Mouse (Mus musculus): Measurements from ENCODE around the gene Arhgdib.

The Arhgdib gene

DNA sequence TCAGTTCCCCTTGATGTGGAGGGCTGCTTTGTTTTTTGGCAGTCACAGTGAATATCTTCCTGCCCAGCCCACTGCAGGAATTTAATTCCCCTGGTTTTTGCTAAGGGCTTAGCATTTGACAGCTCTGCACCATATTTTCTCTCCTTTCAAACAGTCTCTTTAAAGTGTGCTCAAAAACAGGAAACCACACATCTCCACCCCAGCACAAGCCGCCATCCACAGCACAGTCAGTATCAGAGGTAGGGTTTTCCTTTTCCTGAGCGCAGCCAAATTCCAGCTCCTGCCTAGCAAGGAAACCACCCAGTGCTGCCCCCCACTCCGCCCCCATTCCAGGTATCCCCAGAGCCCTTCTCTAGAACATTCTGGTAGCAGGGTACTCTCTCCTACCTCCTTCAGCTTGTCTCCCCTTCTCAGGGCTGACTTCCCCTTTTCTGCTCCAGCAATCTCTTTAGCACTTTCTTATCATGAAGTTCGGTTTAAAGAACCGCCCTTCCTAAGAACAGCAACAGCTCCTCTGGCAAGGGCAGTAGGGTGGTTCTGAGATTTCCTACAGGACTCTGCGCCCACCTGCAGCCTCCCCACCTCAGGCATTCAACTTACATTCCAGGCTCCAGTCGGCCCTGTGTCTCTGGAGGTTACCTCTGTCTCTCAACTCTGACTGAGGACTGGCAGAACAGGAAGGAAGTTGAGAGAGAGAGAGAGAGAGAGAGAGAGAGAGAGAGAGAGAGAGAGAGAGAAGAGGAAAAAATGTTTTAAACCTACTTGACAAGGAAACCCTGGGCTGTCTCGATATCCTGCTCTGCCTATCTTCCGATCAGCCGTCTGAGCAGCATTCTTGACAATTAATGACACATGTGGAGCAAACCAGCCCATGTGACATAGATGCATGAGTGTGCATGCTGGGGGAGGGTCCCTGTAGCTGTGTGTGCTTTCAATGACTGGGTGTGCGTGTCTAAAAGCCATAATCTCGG, at the start of gene Arhgdib:
Gene Arhgdib (minus strand): TSS at position 849 of the 971 bp plus-strand sequence.
- DNase-seq (ENCODE audit: low read depth, low spot score) = peak; percentile 26

DNA sequence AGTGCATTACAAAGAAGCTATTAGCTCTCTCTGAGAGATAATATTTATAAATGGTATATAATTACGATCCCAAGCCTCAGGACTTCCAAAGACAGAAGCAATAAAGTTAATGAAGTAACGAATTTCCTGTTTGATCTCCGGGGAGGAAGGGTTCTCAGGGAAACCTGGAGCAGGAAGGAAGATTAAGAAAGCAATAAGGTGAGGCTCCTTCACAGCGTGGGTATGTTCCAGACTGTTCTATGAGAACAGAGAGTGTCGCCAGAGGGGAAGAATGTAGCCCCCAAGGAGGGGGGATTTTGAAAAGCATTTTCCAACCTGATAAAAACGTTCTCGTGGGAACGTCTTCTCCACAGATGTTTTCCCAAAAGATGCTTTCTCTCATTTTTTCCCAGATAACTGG, 48.9 kb upstream of the Arhgdib start:
- DNase-seq (ENCODE audit: low read depth, low spot score) = no peak

DNA sequence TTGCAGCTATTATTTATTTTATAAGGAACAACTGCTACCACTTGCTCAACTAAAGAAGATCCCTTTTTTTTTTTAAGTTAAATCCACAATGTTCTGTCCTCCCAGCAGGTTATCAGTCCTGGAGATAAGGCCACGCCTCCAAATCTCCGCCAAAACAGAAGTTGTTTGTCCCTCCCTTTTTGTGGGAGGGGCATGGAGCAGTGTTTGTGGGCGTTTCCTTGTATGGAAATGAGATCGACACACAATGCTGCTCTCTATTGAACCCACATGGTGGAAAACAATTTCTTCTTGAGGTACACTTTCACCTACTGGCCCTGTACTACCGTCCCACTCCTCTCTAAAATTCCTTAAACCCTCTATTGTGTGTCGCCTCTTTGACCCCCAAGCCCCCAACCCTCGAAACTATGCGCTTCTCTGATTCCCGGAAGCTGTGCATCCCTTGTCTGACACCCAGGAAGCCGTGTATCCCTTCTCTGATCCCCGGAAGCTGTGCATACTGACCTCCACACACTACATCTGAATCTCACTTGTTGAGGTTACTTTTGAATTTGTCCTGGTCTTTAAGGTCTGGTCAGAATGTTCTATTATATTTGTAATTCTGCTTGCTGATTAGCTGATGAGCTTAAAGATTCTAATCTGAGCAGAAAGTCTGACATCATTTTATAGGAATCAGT, 48.3 kb upstream of the Arhgdib start:
- peak; percentile 90 for DNase-seq (ENCODE audit: low read depth, low spot score)

DNA sequence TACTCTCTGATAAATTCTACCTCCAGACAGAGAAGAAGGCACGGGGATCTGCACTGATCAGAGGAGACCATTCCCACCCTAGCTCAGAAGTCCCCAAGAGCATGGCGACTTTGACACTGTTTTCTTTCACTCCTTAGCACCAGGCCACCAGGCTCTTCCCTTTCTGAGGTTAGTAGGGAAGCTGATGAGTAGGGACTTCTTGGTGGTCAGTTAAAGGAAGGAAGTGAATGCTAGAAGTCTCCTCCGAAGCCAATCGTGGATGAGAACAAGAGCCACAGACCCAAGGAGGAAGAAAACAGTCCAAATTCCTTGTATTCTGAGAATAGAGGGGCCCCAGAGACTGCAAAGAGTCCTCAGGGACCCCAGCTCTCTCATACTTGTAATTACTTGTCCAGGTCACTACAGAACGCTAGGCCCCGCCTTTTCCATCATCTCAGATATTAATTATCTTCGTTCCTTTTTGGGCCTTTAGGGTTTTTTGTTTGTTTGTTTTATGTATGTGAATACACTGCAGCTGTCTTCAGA, 46.9 kb upstream of the Arhgdib start:
- no peak for DNase-seq (ENCODE audit: low read depth, low spot score)

DNA sequence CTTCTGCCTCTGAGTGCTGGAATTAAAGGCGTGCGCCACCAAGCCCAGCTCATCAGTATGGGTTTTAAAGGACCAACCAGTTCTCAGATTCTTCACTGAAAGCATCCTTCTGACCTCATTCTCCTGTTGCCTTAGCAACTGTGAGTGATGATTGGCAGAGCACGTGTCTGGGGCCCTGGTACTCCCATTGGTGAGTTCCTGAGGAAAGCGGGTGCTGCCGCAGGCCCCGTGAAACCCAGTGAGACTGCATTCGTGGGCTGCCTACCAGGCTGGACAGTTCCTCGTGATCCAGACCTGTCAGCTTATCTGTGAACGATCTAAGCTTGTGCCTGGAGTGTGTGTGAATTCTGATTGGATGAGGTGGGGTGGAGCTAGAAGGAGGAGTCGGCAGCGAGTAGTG, 45.0 kb upstream of the Arhgdib start:
- DNase-seq (ENCODE audit: low read depth, low spot score) = peak; percentile 57

DNA sequence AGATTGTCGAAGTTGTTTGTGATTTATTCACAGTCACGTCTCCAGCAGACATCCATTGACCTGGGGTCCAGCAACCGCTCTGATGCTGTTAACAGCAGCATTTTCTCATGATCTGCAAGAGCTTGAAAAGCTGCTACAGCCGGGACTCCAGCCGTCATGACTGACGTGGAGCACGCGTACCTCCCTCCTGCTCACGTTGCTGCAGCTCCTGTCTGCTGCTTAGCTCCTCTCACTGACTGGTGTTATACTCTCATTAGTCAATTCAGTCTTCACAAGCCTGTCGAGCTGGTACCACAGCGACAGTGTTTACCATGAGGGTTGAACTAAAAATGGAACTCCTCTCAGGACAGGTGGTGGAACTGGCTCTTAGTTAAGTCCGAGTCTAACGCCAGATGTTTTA, 44.3 kb upstream of the Arhgdib start:
- no peak for DNase-seq (ENCODE audit: low read depth, low spot score)

DNA sequence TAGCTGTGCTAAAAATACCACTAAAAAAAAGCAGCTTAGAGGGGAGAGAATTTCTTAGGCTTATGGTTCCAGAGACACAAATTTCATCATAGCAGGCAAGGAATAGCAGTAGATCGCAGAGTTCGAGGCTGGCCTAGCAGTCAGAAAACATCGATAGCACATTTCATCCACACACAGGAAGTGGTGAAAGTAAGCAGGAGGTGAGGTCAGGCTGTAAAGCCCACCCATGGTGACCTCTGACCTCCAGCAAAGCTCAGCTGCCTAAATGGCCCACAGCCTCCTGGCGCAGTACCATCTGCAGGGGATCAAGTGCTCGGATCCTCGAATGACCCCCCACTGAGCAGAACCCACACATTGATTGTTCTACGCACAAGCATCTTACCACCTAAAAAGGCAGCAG, 41.5 kb upstream of the Arhgdib start:
- DNase-seq (ENCODE audit: low read depth, low spot score) = peak; percentile 74

DNA sequence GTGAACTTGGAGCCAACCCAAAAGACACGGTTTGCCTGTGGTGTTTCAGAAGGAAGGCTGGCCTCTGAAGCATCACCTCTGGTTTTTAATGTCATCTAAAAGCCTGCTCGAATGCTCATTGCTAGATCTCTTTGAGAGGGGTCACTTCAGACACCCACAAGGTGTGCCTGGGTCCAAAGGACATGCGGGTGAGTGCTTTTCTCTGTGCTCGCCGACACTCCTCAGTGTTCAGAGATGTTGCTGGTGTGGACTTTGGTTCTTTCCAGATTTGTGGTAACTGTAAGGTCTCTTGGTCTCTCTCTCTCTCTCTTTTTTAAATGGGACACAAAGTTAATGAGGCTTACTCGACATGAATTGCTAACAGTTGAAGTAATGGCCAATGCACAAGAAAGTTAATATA, 40.9 kb upstream of the Arhgdib start:
- DNase-seq (ENCODE audit: low read depth, low spot score) = no peak

DNA sequence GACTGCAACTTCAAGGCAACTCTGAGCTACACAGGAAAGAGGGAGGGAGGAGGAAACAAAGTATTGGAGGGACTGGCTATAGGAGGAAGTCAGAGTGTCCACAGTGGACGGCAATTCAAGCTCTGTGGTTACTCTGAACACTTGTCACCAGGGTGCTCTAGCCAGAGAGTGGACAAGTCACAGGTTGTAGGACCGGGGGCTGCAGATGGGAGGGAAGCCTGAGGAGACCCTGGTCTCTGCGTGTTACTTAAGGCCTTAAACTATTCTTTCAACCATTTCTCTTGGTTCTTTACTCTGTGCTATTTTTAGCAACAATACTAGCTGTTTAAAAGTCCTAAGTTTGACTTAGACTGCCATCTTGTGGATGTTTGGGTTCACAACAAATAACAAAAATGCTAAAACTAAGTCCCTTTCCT, 38.6 kb upstream of the Arhgdib start:
- peak; percentile 57 for DNase-seq (ENCODE audit: low read depth, low spot score)

DNA sequence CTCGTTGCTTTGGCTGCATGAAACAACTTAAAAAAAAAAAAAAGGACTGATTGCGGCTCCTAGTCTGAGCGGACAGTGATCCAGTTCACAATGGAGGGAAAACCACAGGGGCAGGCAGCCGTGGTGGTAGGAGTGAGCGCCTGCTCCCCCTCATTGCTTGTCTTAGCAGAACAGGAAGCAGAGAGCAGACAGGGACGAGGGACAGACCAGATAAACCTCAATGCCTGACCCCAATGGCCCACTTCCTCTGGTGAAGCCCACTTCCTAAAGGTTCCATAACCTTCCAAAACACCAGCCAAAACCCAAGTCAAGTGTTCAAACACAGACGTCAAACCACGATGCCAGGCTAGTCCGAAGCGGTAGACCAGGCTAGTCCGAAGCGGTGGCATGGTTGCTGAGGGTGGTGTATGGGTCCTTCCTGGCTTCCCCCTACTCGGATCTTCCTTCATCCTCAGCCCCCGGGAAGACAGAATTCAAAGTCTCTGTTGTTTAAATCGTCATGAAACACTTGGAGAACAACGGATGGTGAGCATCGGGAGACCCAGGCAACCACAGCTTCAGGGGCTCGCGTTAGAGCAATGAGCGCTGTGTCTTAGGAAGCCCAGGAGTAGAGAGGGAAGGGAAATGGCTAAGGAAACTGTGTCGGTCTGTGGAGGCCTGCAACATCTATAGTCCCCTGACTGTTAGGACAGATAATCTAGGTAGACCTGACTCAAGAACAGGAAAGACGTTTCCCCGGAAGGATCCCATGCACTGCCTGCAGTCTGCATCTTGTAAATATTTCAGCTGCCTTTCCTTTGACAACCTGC, 37.8 kb upstream of the Arhgdib start:
- no peak for DNase-seq (ENCODE audit: low read depth, low spot score)

DNA sequence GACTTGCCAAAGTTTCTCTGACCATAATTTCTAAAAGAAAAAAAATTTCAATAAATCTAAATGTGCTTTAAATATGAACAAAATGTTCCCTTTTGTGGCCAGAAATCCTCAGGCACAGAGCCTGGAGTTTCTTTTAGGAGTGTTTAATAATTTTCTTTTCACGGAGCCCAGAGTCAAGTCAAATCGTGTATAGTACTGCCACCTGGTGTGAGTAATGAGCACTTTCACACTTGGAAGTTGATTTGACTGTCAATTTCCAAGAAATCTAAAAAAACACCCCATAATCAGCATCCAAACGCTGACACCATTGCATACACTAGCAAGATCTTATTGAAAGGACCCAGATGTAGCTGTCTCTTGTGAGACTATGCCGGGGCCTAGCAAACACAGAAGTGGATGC, 27.2 kb upstream of the Arhgdib start:
- peak; percentile 47 for DNase-seq (ENCODE audit: low read depth, low spot score)

DNA sequence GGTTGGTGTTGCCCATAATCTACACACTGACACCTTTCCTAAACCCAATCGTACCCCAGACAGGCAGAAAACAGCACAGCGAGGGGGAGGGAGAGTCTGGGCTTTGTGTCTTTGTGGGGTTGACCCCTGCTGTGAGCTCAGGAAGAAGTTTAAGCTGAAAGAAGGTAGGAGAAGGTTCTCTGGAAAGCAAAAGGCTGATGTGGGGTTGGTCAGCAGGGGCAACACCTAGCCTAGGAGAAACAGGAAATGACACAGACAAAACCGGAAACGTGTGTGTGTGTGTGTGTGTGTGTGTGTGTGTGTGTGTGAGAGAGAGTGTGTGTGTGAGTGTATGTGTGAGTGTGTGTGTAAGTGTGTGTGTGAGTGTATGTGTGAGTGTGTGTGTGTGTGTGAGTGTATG, 25.8 kb upstream of the Arhgdib start:
- DNase-seq (ENCODE audit: low read depth, low spot score) = peak; percentile 56

DNA sequence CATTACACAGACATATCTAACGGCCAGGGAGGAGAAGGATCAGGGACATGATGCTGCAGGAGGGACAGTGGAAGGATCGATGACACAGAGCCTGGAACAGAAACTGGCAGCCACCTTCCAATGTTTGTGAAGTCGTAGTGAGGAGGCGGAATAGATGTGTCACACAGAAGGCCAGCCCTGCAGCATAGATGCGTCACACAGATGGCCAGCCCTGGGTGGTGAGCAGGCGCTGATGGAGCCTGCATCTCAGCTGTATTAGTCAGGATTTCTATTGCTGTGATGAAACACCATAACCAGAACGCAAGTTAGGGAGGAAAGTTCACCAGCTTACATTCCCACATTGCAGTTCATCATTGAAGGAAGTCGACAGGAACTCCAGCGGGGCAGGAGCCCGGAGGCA, 24.2 kb upstream of the Arhgdib start:
- DNase-seq (ENCODE audit: low read depth, low spot score) = no peak

DNA sequence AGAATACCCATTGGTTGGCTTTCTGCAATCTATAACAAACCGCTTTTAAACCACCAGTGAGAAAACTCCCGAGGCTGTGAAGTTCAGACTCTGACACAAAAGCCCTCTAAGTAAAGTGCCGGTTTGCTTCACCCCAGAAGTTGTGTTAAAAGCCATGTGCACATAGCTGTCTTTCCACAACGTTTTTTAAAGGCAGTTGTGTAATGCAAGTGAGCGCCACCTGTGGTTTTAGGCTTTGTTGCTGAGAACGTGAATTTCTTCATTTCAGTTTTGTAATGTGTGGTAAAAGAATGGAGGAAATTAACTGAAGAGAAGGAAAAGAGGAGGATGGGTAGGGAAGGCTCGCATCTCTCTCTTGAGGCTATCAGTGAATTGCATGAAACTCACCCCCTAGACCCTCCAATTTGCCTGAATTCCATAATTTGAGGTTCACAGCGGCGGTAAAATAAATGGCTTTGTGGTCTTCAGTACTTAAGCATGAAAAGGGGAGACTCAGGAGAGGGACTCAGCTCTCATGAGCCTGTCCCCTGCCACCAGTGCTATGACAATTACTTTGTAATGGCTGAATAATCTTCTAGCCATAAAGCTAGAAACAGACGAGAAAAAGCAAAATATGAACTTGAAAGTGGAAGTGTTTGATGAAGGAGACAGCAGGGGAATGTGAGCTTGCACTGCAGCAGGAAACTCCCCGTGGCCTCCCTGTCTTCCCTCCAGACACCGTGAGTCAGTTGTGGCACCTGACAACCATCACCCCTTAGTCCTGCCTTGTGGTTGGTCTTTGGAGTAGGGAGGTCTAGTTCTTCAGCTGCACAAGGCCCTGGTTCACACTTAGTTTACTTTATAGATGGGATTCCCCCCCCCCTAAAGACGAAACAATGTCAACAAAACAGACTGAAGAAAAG, 23.2 kb upstream of the Arhgdib start:
- DNase-seq (ENCODE audit: low read depth, low spot score) = no peak

DNA sequence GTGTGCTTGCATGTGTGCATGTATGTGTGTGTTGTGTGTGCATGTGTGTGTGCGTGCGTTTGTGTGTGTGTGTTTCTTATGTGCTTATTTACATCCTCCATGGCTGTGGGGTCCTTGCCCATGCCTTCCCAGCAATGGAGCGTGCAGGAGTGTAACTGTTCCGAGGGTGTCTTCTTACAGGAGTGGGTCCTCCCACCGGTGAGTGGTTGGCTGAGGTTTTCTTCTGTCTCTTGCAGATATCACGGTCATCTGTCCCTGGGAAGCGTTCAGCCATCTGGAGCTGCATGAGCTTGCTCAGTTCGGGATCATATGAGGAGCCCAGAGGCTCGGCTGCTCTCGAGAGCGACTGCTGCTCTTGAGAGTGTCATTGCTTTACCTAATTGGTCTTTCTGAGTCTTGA, 21.3 kb upstream of the Arhgdib start:
- DNase-seq (ENCODE audit: low read depth, low spot score) = no peak

DNA sequence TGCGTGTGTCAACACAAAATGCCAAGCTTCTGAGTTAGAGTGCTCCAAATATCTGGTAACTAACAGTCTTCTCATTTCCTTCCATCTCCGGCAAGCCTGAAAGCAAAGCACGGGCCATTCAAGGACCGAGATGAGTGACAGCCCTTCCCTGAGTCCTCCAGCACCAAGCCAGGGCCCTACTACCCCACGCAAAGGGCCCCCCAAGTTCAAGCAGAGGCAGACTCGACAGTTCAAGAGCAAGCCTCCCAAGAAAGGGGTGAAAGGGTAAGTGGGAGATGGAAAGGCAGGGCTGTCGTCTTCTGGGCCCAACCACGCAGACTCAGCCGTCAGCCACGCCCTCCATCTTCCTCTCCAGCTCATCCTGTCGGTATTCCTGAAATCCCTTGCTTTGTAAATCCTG, 17.4 kb upstream of the Arhgdib start:
- no peak for DNase-seq (ENCODE audit: low read depth, low spot score)

DNA sequence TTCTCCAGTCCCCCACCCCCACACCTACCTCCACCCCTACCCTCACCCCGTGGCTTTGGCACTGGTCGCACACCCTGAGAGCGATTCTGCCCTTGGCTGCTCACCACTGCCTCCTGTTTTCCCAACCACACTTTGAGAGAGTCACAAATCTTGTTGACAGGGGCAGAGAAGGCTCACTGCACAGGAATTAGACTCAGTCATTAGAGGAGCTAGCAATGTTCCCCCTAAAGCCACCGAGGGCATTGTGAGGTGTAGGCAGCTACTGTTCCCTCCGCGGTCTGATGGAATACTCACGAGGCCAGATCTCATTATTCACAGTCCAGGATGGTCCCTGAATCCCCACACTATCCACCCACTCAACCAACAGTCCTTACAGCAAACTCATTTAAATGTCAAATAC, 15.4 kb upstream of the Arhgdib start:
- no peak for DNase-seq (ENCODE audit: low read depth, low spot score)

DNA sequence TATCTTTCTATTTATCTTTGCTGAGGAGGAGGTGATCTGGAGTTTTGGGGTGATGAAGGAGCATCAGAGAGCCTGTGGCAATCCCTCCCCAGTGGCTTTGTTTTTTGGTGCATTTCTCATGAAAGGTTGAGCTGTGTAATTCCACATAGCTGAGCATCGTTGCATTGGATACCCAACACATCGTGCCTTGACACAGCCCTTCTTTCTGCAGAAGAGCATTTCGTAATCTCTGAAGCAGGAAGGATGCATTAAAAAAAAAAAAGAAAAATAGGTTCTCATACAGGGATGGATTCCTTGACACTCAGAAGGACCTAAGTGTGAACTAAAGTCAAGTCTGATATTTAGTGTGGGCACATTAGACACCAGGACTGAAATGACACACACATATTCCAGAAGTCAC, 13.5 kb upstream of the Arhgdib start:
- no peak for DNase-seq (ENCODE audit: low read depth, low spot score)

DNA sequence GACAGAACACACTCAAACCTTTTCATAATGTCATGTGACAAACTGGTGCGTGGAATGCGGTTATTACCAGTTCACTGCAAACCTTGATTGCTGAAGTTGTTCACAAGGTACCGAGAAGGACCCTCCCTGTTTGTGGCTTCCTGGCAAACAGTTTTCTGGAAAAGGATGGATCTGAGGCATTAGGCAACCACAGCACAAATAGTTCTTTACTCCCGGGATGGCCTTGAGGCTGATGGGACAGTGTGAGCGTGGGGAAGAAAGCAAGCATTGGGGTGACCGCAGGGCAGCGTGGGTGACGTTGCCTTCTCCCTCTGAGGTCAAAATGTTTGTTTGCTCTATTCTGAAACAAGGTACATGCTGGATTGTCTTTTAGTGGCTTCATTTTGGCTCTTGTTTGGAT, 13.0 kb upstream of the Arhgdib start:
- no peak for DNase-seq (ENCODE audit: low read depth, low spot score)

DNA sequence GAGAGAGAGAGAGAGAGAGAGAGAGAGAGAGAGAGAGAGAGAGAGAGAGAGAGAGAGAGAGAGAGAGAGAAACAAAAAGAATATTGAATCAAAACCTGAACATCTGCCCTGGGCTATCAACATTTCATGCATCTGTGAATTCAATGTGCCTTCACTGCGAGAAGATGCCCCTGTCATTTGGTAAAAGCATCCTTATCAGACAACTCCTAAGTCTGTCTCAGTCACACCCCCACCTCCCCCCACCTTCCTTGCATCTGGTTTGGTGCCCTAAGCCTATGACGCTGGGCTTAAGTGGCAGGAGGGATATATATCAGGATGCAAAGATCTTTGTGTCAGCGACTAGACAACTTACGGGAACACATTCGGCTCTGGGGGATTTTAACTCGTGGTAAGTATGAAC, 12.5 kb upstream of the Arhgdib start:
- DNase-seq (ENCODE audit: low read depth, low spot score) = no peak

DNA sequence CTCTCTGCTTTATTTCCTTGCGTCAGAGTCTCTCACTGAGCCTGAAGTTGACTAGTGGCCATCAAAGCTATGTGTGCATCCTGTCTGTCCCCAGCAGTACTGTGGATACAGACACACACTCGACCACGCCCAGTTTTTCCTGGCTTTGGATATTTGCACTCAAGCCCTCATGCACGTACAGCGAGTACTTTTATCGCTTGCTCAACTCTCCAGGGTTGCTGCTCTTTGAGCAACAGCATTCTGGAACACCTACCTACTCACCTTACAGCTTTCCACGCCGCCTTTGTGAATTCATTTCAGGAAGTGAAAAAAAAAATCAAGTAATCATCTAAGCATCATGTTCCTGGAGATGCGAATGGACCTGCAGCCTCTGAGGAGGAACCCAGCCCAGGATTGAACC, 11.2 kb upstream of the Arhgdib start:
- DNase-seq (ENCODE audit: low read depth, low spot score) = peak; percentile 51

Data from ES-CJ7 (cell line).